Mouse (Mus musculus) heart, postnatal 4 days (tissue): ENCODE measurements at regions not wholly inside any gene's neighbourhood (a gene's known extent, or its start where the extent isn't known, plus 50 kb on each side); places are given as distances from the start of the nearest gene placed in this dataset.
"Not testable (repeated sequence)": the region's sequence is repeated elsewhere in the genome, so short reads cannot be mapped to it uniquely, and the experiment has no call there.

Source experiments
- DNase-seq: peaks from one replicate; pipeline ENCODE4 v3.0.0; 2021

- no peak for DNase-seq
Measured at GRCm38 (mm10) chr13:78904102-78904501, 704.5 kb upstream of the Nr2f1 start.

- DNase-seq, result no peak
Measured at GRCm38 (mm10) chr13:78900693-78901092, 701.1 kb upstream of the Nr2f1 start.

- no peak for DNase-seq
Measured at GRCm38 (mm10) chr13:78892252-78892651, 692.7 kb upstream of the Nr2f1 start.

- no peak for DNase-seq
Measured at GRCm38 (mm10) chr13:78883062-78883461, 683.5 kb upstream of the Nr2f1 start.

- no peak for DNase-seq
Measured at GRCm38 (mm10) chr13:78872582-78872981, 673.0 kb upstream of the Nr2f1 start.

GRCm38 (mm10) chr13:78871976-78872375 is 672.4 kb upstream of the Nr2f1 start:
- no peak for DNase-seq

GRCm38 (mm10) chr13:78871254-78871653 is 671.7 kb upstream of the Nr2f1 start:
- no peak for DNase-seq

GRCm38 (mm10) chr13:78824357-78824756 is 624.8 kb upstream of the Nr2f1 start:
- DNase-seq, result not testable (repeated sequence)

- peak; percentile 8 for DNase-seq
Measured at GRCm38 (mm10) chr13:78809656-78810055, 610.1 kb upstream of the Nr2f1 start.

GRCm38 (mm10) chr13:78802838-78803124 is 603.2 kb upstream of the Nr2f1 start:
- no peak for DNase-seq

GRCm38 (mm10) chr13:78802011-78802837 is 602.7 kb upstream of the Nr2f1 start:
- DNase-seq, result no peak

- no peak for DNase-seq
Measured at GRCm38 (mm10) chr13:78799641-78800040, 600.1 kb upstream of the Nr2f1 start.

- no peak for DNase-seq
Measured at GRCm38 (mm10) chr13:78795228-78795627, 595.7 kb upstream of the Nr2f1 start.

GRCm38 (mm10) chr13:78784285-78784684 is 584.7 kb upstream of the Nr2f1 start:
- DNase-seq, result no peak

GRCm38 (mm10) chr13:78783591-78784240 is 584.2 kb upstream of the Nr2f1 start:
- DNase-seq, result no peak
